Mouse (Mus musculus): ENCODE data around the gene Olfr849.

The Olfr849 gene

DNA sequence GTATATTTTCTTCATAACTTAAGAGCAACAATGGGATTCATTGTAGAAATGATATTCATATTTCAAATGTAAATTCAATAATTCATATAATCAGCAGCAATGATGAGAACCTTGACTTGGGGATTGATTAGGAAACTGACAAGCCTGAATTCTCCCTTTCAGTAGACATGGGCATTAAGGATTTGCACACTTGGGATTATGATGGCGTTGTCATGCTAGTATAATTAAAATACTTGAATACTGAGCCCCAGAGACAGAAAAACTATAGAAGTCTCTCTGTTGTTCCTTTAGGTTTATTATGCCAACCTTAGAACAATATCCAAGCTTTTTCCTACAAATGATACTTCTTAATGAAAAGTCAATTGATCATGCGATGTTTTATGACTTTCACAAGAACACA is at the start of gene Olfr849:
Gene Olfr849, plus strand, starts transcription at position 301 of the 400 bp plus-strand sequence.
- DNase-seq (ENCODE audit: low read depth, low spot score), result no peak

DNA sequence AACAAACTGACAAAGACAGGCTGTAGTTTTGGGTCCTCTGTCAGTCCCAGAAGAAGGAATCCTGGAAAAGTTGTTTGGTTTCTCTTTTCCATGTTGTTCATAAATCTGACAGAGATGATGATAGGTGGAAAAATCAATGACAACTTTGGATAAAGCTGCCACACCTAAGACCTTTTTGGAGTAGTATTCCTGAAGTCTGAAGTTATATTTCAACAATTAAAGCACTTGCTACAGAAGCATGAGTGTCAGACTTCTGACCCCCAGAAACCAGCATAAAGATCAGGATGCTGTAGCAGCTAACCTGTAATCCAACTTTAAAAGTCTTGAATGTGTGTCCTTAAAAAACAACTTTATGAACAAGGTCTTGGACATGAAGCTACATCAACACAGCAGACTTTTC is 38.1 kb downstream of the Olfr849 start, which contains the start of gene Olfr850:
Gene Olfr850, minus strand, starts transcription at position 101 of the 400 bp plus-strand sequence.
- no peak for DNase-seq (ENCODE audit: low read depth, low spot score)

DNA sequence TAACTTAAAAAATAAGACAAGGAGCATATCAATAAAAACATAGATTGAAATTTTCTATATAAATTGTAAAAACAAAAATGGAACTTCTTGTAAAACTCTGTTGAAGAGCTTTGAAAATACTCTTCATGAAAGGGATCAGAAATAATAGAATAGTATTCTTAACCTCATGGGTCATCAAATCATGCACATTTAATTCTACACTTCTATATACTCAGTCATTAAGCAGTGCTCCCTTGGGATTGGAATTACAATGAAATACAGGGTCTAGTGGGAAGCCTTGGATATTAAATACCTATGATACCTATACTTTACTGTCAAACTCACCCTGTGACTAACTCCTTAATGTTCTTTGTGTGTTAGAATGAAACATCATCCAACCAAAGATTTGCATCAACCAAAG is 52.9 kb downstream of the Olfr849 start, which contains the start of gene Olfr851:
Gene Olfr851, plus strand, starts transcription at position 301 of the 400 bp plus-strand sequence.
- no peak for DNase-seq (ENCODE audit: low read depth, low spot score)

Measured in c-Kit-negative CD71-positive TER-119-positive erythroid progenitor cells, embryonic 14.5 days (primary cell).